Mouse (Mus musculus) spleen, adult 10 weeks (tissue): ENCODE data around the gene Vmn1r233. TPM values are rescaled to one million over a fixed set of nuclear protein-coding genes. Genes with fewer than 3 reads are reported as not detected.

Source experiments
- polyA plus RNA-seq: library from polyadenylated mRNA; stranded (reverse); fragments of 350-450 nt; fragmentation: Illumina TruSeq; extraction: RNeasy Lipid Tissue Mini Kit (QIAGEN cat#74804); gene quantifications from one replicate; pipeline ENCODE4 v1.2.3, GENCODE M21; 2015; ENCODE audit warnings: low replicate concordance; ENCODE audit not compliant: insufficient read depth

Gene Vmn1r233
- not detected for polyA plus RNA-seq

DNA sequence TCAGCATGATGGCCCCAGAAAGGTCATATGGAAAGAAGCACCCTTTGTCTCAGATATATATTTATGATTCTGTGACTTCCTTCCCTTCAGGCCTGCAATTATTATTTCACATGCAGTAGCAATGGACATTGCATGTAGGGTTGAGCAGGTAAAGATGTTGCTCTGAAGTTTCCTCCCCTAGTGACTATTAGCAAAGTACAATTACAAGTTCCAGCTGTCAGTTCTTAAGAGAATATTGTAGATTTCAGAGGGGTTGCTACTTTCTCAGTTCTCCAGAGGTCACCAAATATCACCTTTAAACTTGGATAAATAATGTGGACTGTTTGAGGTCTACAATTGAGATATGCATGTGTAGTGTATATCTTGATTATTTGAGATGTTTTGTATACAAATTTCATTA is at the start of gene Vmn1r233:
Vmn1r233 (minus strand) TSS at position 101 of the 400 bp plus-strand sequence.

DNA sequence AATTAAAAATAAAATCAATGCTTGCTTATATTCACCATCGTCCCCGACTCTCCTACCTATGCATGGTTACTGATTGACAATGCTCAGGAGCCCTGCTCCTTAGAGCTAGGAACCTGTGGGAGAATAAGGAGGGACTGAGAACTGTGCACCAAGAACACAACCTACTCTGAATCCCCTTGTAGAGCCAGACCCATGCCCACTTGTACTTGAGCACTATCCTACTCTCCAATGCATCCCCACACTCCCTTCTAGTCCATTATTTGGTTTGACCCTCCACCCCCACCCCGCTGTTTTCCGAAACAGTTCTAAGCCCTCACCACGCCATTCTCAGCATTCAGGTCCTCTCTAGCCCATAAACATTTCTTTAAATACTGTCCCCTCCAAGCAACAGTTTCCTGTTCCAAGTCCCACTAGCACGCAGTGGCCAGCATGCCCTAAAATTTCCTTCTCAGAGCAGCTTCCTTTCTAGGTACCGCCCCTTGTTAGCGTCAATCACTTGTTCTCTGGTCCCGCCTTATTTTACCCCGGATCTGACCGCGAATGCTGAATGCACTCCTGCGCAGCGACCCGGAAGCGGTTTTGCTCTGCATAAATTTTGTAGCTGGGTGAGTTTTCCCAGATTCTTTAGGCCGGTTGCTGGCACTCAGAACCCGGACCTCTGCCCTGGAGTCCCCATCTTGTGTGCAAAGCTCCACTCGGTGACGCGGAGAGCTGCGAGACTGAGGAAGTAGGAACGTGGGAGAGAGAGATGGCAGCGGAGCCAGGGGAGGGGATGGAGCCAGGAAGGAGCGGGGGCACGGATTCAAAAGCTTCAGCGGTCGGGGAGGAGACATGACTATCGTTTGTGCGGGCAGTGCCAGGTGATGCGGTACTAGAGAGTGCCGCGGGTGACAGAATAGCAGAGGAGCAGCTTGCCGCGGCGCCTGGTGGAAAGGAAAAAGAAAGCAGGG is 12.4 kb upstream of the Vmn1r233 start, which contains the start of gene Zfp160:
Zfp160 (plus strand) TSS at position 522 of the 950 bp plus-strand sequence.

DNA sequence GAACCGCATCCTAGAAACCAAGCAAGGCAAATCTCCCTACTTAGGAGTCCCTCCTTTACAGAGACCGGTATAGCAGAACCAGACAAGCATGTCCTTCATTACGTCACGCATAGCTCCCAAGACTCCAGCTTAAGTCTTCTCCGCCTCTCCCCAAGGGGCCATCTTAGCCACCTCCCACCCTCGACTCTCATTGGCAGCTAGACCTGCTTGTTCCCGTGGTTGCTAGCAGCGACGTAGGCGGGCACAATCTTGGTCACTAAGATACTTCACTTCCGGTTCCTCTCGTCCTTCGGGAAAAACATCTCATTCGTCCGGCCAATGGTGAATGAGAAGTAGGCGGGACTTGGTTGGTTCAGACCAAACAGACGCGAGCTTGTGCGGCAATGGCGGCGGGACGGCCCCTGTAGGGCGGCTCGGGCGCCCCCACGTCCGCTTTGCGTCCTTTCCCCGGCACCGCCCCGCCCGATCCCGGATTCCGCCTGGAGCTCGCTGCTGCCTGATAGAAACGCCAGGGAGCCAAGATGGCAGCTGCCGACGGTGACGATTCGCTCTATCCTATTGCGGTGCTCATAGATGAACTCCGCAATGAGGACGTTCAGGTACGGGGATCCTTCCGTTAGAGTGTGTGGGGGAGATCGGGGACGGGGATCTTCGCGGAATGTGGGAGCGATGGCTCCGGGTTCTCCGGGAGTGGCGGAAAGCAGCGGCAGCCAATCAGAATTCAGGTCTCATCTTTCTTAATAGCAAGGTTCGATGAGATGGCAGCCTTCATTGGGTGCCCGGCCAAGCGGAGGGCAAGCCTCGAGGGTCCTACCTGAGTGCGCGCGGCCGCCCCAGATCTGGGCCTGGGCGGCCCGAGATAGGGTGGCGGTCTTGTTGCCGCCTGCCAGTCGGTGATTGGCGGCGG is 51.0 kb downstream of the Vmn1r233 start, which contains the start of gene Ppp2r1a:
Ppp2r1a (plus strand) TSS at position 327 of the 907 bp plus-strand sequence.

Other genes starting within 250 kb of the Vmn1r233 start
- not detected for gene Vmn1r228, start 210.3 kb downstream of the Vmn1r233 start, polyA plus RNA-seq
- not detected for gene Vmn1r229, start 184.9 kb downstream of the Vmn1r233 start, polyA plus RNA-seq
- gene Vmn1r230, start 156.0 kb downstream of the Vmn1r233 start, polyA plus RNA-seq: not detected
- gene Vmn1r231, start 91.4 kb downstream of the Vmn1r233 start, polyA plus RNA-seq: not detected
- gene Vmn1r232, start 76.8 kb downstream of the Vmn1r233 start, polyA plus RNA-seq: not detected
- 136 TPM for gene Ppp2r1a, start 51.2 kb downstream of the Vmn1r233 start, polyA plus RNA-seq
- 45.3 TPM for gene Zfp160, start 12.4 kb upstream of the Vmn1r233 start, polyA plus RNA-seq
- gene Vmn1r234, start 229.6 kb upstream of the Vmn1r233 start, polyA plus RNA-seq: not detected